Mouse (Mus musculus) thymus, postnatal 36 days (tissue): ENCODE data around the gene Slc38a4.

Experiments used
- DNase-seq, 2 experiments: peaks; one replicate each; pipeline ENCODE4 v3.0.0; 2022; ENCODE audit warnings: mixed read lengths in 2 of 2

The Slc38a4 gene

GRCm38 (mm10) chr15:97055794-97056193, at the start of gene Slc38a4:
Gene Slc38a4, minus strand, starts transcription at chr15:97055956.
- no peak for DNase-seq

GRCm38 (mm10) chr15:97104889-97105391, 49.2 kb upstream of the Slc38a4 start:
- no peak for DNase-seq

- no peak for DNase-seq
These were observed 48.3 kb upstream of the Slc38a4 start for GRCm38 (mm10) chr15:97104048-97104447.

GRCm38 (mm10) chr15:97102811-97103210, 47.1 kb upstream of the Slc38a4 start:
- DNase-seq, result no peak

GRCm38 (mm10) chr15:97102181-97102580, 46.4 kb upstream of the Slc38a4 start:
- no peak for DNase-seq

- DNase-seq, result no peak
These were observed 43.3 kb upstream of the Slc38a4 start for GRCm38 (mm10) chr15:97099101-97099500.

GRCm38 (mm10) chr15:97097548-97097947, 41.8 kb upstream of the Slc38a4 start:
- DNase-seq, result no peak

- no peak for DNase-seq
These were observed 33.8 kb upstream of the Slc38a4 start for GRCm38 (mm10) chr15:97089526-97089925.

- no peak for DNase-seq
These were observed 30.1 kb upstream of the Slc38a4 start for GRCm38 (mm10) chr15:97085833-97086232.

GRCm38 (mm10) chr15:97077665-97078064, 21.9 kb upstream of the Slc38a4 start:
- no peak for DNase-seq

- no peak for DNase-seq
These were observed 20.3 kb upstream of the Slc38a4 start for GRCm38 (mm10) chr15:97076092-97076491.

- DNase-seq, result no peak
These were observed 19.5 kb upstream of the Slc38a4 start for GRCm38 (mm10) chr15:97075240-97075639.

GRCm38 (mm10) chr15:97072859-97073826, 17.4 kb upstream of the Slc38a4 start:
- no peak for DNase-seq

GRCm38 (mm10) chr15:97067340-97068136, 11.8 kb upstream of the Slc38a4 start:
- DNase-seq, result no peak

GRCm38 (mm10) chr15:97066937-97067336, 11.2 kb upstream of the Slc38a4 start:
- no peak for DNase-seq

- DNase-seq, result no peak
These were observed 7.5 kb upstream of the Slc38a4 start for GRCm38 (mm10) chr15:97063211-97063610.

- no peak for DNase-seq
These were observed 5.2 kb upstream of the Slc38a4 start for GRCm38 (mm10) chr15:97060973-97061372.

- DNase-seq, result no peak
These were observed 4.8 kb upstream of the Slc38a4 start for GRCm38 (mm10) chr15:97060571-97060970.

GRCm38 (mm10) chr15:97060102-97060501, 4.3 kb upstream of the Slc38a4 start:
- no peak for DNase-seq

- DNase-seq, result no peak
These were observed 3.6 kb upstream of the Slc38a4 start for GRCm38 (mm10) chr15:97059071-97060041.

- no peak for DNase-seq
These were observed 828 bp downstream of the Slc38a4 start for GRCm38 (mm10) chr15:97054767-97055489.
